Mouse (Mus musculus): ENCODE measurements around the gene Adamts17.

The Adamts17 gene

DNA sequence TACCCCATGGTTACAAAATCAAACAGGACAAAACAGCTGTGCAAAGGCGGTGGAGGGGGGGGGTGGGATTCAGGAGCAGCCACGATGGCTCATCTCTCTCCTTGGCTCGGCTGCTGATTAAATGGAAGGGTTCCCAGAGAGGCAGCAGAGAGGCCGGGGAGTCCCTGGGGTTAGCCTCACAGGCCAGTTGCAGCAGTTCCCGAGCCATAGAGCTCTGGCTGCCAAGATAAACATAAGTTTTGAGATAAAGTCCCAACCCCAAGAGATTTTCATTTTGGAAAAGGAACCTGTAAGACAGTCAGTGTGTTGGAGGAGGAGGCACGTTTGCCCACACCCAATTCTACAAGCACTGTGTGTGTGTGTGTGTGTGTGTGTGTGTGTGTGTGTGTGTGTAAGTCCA lies 89.7 kb downstream of the Adamts17 start:
- DNase-seq (ENCODE audit: extremely low read depth, low read depth, low spot score): no peak

DNA sequence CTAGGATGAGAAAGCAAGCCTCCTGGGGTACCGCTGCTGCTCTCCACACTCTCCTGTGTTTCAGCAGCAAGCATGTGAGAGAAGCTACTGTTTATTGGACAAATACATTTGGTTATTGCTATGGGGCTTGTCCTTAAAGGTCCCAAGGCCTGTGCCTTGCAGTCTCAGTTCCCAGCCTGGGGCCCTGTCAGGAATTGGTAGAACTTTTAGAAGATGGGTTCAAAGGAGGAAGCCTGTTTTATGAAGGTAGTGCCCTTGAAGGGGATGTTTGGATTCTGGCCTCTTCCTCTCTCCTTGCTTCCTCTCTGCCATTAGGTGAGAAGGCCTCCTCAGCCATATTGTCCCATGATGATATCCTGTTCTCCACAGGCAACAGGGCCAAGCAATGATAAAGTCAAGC lies 91.8 kb downstream of the Adamts17 start:
- no peak for DNase-seq (ENCODE audit: extremely low read depth, low read depth, low spot score)

DNA sequence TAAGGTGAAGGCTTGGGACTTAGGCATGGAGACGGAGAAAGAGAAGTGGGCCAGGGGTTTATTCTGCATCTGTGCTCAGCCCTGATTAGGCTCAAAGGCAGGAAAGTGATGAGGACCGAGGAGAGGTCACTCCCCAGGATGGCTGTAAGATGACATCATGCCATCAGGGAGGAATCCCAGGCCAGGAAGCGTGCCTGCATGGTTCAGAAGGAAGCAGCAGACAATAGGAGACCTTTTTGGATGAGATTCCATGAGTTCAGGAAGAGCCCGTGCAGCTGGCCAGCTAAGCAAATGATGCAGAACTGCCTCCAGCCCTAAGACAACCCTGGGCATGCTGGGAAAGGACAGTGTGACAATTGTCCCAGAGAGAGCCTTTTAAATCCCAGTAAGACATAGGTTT lies 93.7 kb downstream of the Adamts17 start:
- no peak for DNase-seq (ENCODE audit: extremely low read depth, low read depth, low spot score)

- DNase-seq (ENCODE audit: extremely low read depth, low read depth, low spot score): no peak
Observed at GRCm38 (mm10) chr7:66934062-66934461, 94.5 kb downstream of the Adamts17 start.

GRCm38 (mm10) chr7:66935041-66935440 lies 95.5 kb downstream of the Adamts17 start:
- no peak for DNase-seq (ENCODE audit: extremely low read depth, low read depth, low spot score)

DNA sequence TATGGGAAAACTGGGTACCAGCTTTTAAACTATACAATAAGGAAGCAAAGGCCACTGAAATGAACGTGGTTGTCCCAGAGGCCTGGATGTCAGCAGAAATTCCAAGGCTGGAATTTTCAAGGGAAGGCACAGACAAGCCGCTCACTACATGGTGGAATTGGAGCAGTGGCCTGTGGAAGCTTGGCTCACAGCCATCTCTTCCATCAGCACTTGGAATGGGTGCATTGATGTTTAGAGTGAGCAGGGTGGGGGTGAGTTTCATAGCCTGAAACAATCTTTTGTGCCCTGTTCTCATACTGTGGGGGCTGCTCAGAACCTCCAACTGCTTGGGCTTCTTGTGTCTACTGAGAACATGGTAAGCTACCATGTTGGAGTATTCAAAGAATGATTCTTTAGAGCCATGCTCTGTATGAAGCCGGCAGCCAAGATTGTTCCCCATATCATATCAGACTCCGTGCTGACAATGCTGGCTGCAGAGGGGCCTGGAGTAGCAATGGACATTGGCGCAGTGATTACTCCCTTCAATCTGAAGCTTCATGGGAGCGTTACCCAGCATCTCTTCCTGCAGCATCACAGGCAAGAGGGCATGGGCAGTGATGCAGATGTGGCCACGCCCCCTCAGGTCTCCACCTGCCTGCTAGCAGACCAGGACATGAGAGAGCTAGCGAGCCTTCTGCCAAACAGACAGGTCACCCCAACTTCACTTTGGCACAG lies 96.7 kb downstream of the Adamts17 start:
- DNase-seq (ENCODE audit: extremely low read depth, low read depth, low spot score): no peak

DNA sequence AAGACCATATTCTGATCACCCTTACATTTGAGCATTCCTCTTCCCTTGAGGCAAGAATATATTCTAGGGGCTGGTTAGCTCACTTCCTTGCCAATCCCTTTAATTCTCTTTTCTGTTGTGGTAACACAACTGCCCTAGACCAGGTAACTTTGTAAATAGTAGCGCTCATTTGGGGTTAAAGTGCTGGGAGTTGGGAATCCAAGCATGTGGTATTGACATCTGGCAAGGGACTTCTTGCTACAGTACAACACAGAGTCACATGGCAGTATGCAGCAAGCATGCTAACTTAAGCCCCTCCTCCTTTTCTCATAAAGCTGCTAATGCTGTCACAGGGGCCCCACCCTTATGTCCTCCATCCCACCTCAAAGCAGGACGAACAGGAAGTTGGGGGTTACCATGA lies 97.4 kb downstream of the Adamts17 start:
- no peak for DNase-seq (ENCODE audit: extremely low read depth, low read depth, low spot score)

GRCm38 (mm10) chr7:66938988-66939783 lies 99.7 kb downstream of the Adamts17 start:
- no peak for DNase-seq (ENCODE audit: extremely low read depth, low read depth, low spot score)

DNA sequence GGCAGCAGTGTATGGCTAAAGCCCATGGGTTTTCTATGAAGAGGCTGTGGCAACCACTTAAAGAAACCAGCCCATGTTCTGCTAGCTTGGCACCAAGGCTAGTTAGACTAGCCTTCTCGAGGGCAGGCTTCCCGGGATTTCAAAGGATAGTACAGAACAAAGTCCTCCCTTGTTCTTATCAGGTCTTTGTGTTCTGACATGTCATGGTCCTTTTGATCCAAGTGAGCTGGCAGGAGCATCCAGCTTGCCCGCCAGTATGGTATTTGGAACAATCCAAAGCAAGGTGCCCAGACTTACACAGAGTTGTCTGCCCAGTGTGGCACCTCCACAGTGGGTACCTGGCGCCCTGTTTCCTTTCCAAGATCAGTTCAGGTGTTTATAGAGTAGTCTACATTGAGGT lies 101.2 kb downstream of the Adamts17 start:
- DNase-seq (ENCODE audit: extremely low read depth, low read depth, low spot score): peak; percentile 49

- no peak for DNase-seq (ENCODE audit: extremely low read depth, low read depth, low spot score)
Observed at GRCm38 (mm10) chr7:66949006-66949405, 109.5 kb downstream of the Adamts17 start.

DNA sequence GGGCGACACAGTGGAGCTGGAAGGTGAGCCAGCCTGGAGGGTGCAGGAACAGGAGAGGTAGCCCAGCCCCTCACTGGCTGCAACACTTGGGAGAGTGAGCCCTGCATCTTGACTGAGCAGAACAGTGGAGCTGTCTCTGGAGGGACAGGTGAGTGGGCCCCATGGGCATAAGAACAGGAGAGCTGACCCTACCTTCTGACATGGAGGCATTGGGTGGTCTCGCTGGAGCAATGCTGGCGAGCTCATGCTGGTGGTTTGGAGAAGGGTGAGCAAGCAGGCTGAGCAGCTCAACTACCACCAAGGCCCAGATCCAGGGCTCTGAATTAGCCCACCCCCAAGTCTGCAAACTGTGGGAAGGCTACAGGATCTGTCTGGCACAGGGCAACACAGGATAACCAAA lies 113.4 kb downstream of the Adamts17 start:
- no peak for DNase-seq (ENCODE audit: extremely low read depth, low read depth, low spot score)

GRCm38 (mm10) chr7:66954073-66954472 lies 114.5 kb downstream of the Adamts17 start:
- DNase-seq (ENCODE audit: extremely low read depth, low read depth, low spot score): no peak

GRCm38 (mm10) chr7:66954723-66955122 lies 115.2 kb downstream of the Adamts17 start:
- no peak for DNase-seq (ENCODE audit: extremely low read depth, low read depth, low spot score)

DNA sequence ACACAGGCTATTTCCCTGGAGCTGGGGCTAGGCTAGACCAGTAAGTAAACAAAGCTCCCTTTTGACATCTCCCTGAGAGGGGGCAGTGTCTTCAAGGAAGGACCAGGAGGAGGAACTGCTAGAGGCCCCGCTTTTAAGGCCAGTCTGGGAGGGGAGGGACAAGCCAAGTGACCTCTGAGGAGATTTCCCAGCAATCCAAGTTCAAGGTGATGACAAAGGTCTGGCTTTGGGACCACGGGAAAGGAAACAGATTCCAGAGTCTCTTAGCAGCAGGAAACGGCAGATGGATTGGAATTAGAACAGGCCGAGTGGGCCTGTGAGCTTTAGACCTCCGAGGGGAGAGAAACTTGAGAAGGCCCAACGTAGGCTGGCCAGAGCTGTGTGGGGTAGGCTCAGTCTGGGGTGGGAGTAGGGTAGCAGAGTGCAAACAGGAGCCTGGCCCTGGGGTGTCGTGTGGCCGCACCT lies 116.0 kb downstream of the Adamts17 start:
- DNase-seq (ENCODE audit: extremely low read depth, low read depth, low spot score): no peak

DNA sequence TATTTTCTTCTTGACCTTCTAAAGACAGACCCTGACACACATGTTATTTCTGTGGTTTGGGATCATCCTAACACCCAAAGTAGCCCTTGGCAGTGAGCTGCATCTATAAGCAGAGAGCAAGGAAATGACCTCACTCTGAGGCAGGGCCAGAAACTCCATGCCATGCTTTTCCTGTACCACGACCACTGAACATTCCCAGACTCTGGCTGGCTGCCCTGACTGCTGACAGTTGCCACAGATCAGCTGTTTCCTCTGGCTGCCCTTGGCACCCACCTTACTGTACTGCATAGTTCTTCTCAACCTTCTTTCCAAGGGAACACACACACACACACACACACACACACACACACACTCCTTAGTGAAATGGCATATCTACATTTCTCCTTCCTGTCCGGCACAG lies 116.4 kb downstream of the Adamts17 start:
- no peak for DNase-seq (ENCODE audit: extremely low read depth, low read depth, low spot score)

DNA sequence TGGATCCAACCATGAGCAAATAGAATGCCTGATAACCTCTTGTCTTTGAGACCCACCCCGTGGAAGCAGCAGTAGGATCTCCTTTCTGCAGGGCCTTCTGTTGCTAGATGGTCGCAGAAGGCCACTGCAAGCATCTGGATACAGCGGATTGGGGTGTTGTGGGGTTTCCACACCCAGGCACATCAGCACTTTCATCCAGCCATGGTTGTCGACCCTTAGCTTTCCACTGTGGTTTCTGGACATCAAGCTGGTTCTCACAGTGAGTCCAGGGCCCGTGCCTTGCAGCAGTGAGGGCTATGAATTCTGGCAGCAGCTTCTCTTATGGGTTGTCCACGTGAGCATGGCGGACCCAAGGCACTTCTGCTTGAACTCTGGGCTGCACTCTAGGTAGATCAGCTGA lies 118.2 kb downstream of the Adamts17 start:
- no peak for DNase-seq (ENCODE audit: extremely low read depth, low read depth, low spot score)

- no peak for DNase-seq (ENCODE audit: extremely low read depth, low read depth, low spot score)
Observed at GRCm38 (mm10) chr7:66960246-66961033, 120.9 kb downstream of the Adamts17 start.

DNA sequence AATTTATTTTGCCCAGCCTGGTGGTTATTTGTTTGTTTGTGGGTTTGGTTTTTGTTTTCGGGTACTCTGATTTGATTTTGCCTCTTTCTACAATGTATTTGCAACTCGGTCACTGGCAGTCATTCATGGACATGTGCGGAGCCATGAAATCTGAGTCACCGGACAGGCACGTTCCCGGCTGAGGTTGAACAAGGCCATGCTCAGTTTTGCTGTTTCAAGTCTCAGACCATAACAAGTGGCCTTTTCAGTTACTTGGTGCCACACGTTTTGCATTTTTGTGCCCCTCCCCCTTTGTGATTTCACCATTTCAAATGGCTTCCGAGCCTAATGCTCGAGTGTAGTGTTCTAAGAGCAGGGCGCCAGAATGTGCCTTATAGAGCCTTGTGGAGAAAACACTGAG lies 123.2 kb downstream of the Adamts17 start:
- DNase-seq (ENCODE audit: extremely low read depth, low read depth, low spot score): no peak

DNA sequence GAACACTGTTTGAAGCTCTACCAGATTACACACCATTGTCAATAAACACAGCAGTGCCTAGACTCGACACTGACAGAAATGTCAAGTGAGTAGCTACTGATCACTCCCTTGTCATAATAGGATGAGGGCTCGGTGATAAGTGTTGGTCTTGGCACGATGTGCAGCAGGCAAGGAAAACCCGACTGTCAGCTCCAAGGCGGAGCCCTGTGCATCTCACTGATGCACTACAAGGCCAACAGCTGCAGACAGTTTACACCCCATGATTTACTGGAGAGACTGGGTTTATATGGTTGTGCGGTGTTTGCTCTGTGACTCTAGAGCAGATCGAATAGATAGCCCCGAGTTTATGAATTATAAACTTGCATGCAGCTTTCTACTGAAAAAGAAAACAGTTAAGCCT lies 124.0 kb downstream of the Adamts17 start:
- no peak for DNase-seq (ENCODE audit: extremely low read depth, low read depth, low spot score)

DNA sequence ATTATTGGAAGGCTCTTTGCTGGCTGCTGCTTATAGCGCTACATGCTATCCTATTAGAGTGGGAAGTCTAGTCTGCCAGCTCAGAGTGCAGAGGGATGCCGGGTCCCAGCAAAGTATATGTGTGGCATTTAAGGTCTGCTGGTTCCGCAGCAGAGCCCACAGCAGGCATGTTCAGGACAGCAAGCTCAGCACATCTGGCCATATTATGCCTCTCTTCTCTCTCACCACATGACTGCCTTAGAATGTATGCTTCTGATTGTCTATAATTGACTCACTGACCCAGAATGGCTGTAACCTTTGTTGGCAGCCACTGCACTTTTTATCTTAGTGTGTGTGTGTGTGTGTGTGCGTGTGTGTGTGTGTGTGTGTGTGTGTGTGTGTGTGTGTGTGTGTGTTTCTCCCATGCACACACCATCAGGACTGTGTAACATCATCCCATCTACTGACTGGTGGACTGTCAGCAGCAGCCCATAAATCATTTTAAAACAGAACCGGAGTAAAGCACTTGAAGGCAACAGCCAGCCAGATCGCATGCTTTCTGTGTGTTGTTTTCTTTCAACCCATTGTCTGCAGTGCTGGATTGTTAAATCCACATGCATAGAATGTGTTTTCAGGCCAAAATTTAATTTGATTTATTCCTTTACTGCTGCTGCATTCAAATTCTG lies 127.1 kb downstream of the Adamts17 start:
- no peak for DNase-seq (ENCODE audit: extremely low read depth, low read depth, low spot score)

Data from fat pad, adult 2 months (tissue).